Mouse (Mus musculus): ENCODE measurements around the gene Sgms1.
"Not testable (repeated sequence)": the region's sequence is repeated elsewhere in the genome, so short reads cannot be mapped to it uniquely, and the experiment has no call there.

The Sgms1 gene

GRCm38 (mm10) chr19:32087736-32088470, 301.6 kb downstream of the Sgms1 start:
- DNase-seq (ENCODE audit: low spot score): no peak

DNA sequence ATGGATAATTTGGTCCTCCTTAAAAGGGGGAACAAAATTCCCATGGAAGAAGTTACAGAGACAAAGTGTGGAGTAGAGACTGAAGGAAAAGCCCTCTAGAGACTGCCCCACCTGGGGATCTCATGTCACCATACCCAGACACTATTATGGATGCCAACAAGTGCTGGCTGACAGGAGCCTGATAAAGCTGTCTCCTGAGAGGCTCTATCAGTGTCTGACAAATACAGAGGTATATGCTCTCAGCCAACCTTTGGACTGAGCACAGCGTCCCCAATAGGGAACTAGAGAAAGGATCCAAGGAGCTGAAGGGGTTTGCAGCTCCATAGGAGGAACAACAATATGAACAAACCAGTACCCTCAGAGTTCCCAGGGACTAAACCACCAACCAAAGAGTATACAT, 304.7 kb downstream of the Sgms1 start:
- DNase-seq (ENCODE audit: low spot score): not testable (repeated sequence)
